Mouse (Mus musculus): ENCODE results near the gene Ccdc155. TPM values are rescaled to one million over a fixed set of nuclear protein-coding genes. Genes with fewer than 3 reads are reported as not detected.

Gene Ccdc155
- polyA plus RNA-seq, 1 experiment from 2014 or later = 1.2 TPM

GRCm38 (mm10) chr7:45234333-45234841 is 29.7 kb upstream of the Ccdc155 start:
- Histone ChIP-seq H3K36me3 (peaks cover 38% of the 10 kb centered on the region), H3K4me2 (peak overlapping the region; percentile 50), H3K4me1 (peaks cover 32% of the 10 kb centered on the region), H3K9ac (peak overlapping the region; percentile 14; the same call in 1 of the 2 replicates), H3K4me3 (peak overlapping the region; percentile 30), H3K27ac (0 out of 2 replicates have a peak overlapping the region, but pooled peaks have one; percentile 44), H3K27me3 (0 out of 2 replicates have a peak, but pooled peaks cover 6% of the 10 kb centered on the region), H3K9me3 (no peaks in the 10 kb centered on the region)
- ATAC-seq (ENCODE audit: insufficient number of reproducible peaks, low FRiP score, low TSS enrichment, low read depth) = no peak
- WGBS = 10% methylated on average over 29 of the region's 29 CpGs

- peak overlapping the region; percentile 14; the same call in 1 of the 2 replicates for H3K9ac ChIP-seq
- no peak for ATAC-seq (ENCODE audit: insufficient number of reproducible peaks, low FRiP score, low TSS enrichment, low read depth)
- 0 out of 2 replicates have a peak overlapping the region, but pooled peaks have one; percentile 30 for H3K4me3 ChIP-seq
- H3K27ac ChIP-seq = peak overlapping the region; percentile 44; the same call in 1 of the 2 replicates
- H3K4me2 ChIP-seq = peak overlapping the region; percentile 50
- H3K27me3 ChIP-seq = 0 out of 2 replicates have a peak, but pooled peaks cover under 1% of the 10 kb centered on the region
- H3K4me1 ChIP-seq = peaks cover 32% of the 10 kb centered on the region
- peaks cover 44% of the 10 kb centered on the region for H3K36me3 ChIP-seq
- WGBS = 30% methylated on average over 20 of the region's 20 CpGs
- H3K9me3 ChIP-seq = no peaks in the 10 kb centered on the region
Observed at GRCm38 (mm10) chr7:45233580-45234332, 29.1 kb upstream of the Ccdc155 start.

- 61% methylated on average over 13 of the region's 13 CpGs for WGBS
- ATAC-seq (ENCODE audit: insufficient number of reproducible peaks, low FRiP score, low TSS enrichment, low read depth) = no peak
- no peak overlapping the region for H3K4me2 ChIP-seq
- no peaks in the 10 kb centered on the region for H3K9me3 ChIP-seq
- H3K27ac ChIP-seq = no peak overlapping the region
- H3K4me3 ChIP-seq = no peak overlapping the region
- H3K9ac ChIP-seq = no peak overlapping the region
- H3K4me1 ChIP-seq = peaks cover 32% of the 10 kb centered on the region
- H3K27me3 ChIP-seq = no peaks in the 10 kb centered on the region
- peaks cover 53% of the 10 kb centered on the region for H3K36me3 ChIP-seq
Observed at GRCm38 (mm10) chr7:45232716-45233465, 28.2 kb upstream of the Ccdc155 start.

DNA sequence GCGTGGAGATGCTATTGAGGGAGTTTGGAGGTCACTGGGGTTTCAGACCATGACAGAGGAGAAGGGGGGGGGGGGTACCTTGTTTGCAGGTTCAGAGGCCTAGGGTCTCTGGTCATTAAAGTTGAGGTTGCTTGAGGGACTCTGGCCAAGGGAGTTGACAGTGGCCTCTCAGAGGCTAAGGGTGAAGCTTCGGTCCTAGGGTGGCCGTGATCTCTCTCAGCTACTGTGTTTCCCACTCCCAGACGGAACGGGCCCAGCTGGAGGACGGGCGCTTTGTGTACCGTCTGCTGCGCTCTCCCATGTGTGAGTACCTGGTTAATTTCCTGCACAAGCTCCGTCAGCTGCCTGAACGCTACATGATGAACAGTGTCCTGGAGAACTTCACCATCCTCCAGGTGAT is 27.2 kb upstream of the Ccdc155 start:
- Histone ChIP-seq H3K4me3 (no peak overlapping the region), H3K4me2 (no peak overlapping the region), H3K36me3 (peaks cover 60% of the 10 kb centered on the region), H3K27ac (no peak overlapping the region), H3K4me1 (peaks cover 32% of the 10 kb centered on the region), H3K9ac (no peak overlapping the region), H3K27me3 (no peaks in the 10 kb centered on the region), H3K9me3 (no peaks in the 10 kb centered on the region)
- 83% methylated on average over 11 of the region's 11 CpGs for WGBS
- ATAC-seq (ENCODE audit: insufficient number of reproducible peaks, low FRiP score, low TSS enrichment, low read depth) = no peak

DNA sequence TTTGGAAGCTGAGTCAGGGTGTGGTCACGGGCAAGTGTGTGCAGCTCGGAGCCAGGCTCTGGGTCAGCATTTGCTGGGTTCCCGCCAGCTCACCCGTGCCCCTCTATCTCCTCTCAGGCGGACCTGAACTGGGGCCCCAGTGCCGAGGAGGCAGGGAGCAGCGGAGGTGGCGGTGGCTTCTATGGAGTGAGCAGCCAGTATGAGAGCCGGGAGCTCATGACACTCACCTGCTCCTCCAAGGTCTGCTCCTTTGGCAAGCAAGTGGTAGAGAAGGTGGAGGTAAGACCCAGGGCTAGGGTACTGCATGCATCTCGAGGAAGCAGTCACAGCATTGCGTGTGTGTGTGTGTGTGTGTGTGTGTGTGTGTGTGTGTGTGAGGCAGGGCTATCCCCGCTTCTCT is 26.5 kb upstream of the Ccdc155 start:
- WGBS = 91% methylated on average over 12 of the region's 12 CpGs
- Histone ChIP-seq H3K4me2 (no peak overlapping the region), H3K4me1 (peaks cover 32% of the 10 kb centered on the region), H3K27ac (no peak overlapping the region), H3K27me3 (no peaks in the 10 kb centered on the region), H3K9ac (no peak overlapping the region), H3K9me3 (no peaks in the 10 kb centered on the region), H3K4me3 (no peak overlapping the region), H3K36me3 (peaks cover 67% of the 10 kb centered on the region)
- ATAC-seq (ENCODE audit: insufficient number of reproducible peaks, low FRiP score, low TSS enrichment, low read depth) = no peak

DNA sequence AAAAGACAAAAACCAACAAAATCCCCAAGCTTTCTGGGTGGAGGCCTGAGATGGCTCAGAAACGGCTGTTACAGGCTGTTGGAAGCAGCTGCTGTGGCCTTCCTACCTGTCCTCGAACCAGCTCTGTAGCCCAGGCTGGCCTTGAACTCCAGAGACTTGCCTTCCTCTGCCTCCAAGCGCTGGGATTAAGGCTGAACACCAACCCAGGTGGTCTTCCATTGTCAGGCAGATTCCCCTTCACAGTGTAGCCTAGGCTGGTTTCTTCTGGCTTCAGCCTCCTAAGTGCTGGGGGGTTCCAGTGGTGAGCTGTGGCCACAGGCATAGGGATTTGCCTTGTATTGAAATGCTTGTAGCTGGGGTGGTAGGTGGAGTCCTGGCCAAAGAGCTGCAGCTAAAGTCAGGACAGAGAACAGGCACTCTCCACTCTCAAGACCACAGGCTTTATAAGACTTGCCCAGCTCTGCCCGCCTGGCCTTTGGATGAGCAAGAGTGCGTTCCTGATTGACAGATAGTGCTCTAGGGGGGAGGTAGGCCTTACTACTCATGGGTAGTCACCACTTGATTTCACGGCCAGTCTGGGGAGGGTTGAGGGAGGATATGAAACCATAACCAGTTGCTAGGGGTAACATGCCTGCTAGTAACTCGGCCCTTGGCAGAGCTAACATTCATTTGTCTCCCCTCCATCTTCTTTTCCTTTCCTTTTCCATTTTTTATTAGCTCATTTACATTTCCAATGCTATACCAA is 24.9 kb upstream of the Ccdc155 start:
- Histone ChIP-seq H3K27me3 (no peaks in the 10 kb centered on the region), H3K27ac (no peak overlapping the region), H3K36me3 (peaks cover 83% of the 10 kb centered on the region), H3K9me3 (no peaks in the 10 kb centered on the region), H3K4me2 (no peak overlapping the region), H3K9ac (no peak overlapping the region), H3K4me3 (no peak overlapping the region), H3K4me1 (peaks cover 17% of the 10 kb centered on the region)
- 89% methylated on average over 7 of the region's 7 CpGs for WGBS
- ATAC-seq (ENCODE audit: insufficient number of reproducible peaks, low FRiP score, low TSS enrichment, low read depth) = no peak

GRCm38 (mm10) chr7:45229046-45229445 is 24.4 kb upstream of the Ccdc155 start:
- Histone ChIP-seq H3K4me3 (no peak overlapping the region), H3K4me1 (peaks cover 11% of the 10 kb centered on the region), H3K36me3 (peaks cover 85% of the 10 kb centered on the region), H3K4me2 (no peak overlapping the region), H3K27ac (no peak overlapping the region), H3K9me3 (no peaks in the 10 kb centered on the region), H3K9ac (no peak overlapping the region), H3K27me3 (no peaks in the 10 kb centered on the region)
- 94% methylated on average over 8 of the region's 8 CpGs for WGBS
- no peak for ATAC-seq (ENCODE audit: insufficient number of reproducible peaks, low FRiP score, low TSS enrichment, low read depth)

DNA sequence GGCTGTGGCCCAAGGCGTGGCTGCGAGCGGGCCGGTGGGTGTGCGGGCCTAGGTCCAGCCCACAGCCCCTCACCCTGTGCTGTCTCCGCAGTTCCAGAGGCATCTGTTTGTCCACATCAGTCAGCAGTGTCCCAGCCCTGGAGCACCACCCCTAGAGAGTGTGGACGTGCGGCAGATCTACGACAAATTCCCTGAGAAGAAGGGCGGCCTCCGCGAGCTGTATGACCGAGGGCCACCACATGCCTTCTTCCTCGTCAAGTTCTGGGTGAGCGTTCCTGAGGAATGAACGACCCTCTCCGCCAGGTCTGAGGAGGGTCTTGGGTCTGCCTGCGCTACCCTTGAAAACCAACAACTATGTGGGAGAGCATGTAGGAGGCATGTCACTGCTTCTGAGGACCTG is 23.9 kb upstream of the Ccdc155 start:
- Histone ChIP-seq H3K9me3 (no peaks in the 10 kb centered on the region), H3K4me3 (no peak overlapping the region), H3K4me2 (no peak overlapping the region), H3K27me3 (no peaks in the 10 kb centered on the region), H3K4me1 (peaks cover 6% of the 10 kb centered on the region), H3K27ac (no peak overlapping the region), H3K9ac (no peak overlapping the region), H3K36me3 (peaks cover 86% of the 10 kb centered on the region)
- no peak for ATAC-seq (ENCODE audit: insufficient number of reproducible peaks, low FRiP score, low TSS enrichment, low read depth)
- WGBS = 94% methylated on average over 18 of the region's 18 CpGs

DNA sequence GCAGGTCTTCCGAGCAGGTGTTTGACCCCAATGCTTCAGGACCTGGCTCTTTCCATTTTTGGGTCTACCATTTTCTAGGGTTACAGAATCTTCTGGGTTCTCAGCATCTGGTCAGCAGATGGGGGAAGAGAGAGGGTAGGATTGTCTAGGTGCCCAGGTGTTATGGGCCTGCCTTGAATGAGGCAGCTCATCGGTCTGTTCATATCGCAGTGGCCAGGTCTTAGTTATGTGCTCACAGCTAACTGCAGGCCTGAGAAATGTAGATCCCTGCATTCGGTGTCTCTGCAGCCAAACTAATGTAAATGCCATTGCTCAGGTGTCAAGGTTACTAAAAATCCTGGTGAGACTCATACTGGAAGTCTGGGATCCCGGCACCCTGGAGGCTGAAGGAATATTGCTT is 21.7 kb upstream of the Ccdc155 start:
- no peaks in the 10 kb centered on the region; the same call in 1 of the 2 replicates for H3K4me1 ChIP-seq
- no peaks in the 10 kb centered on the region for H3K9me3 ChIP-seq
- H3K27me3 ChIP-seq = no peaks in the 10 kb centered on the region
- peaks cover 88% of the 10 kb centered on the region for H3K36me3 ChIP-seq
- ATAC-seq (ENCODE audit: insufficient number of reproducible peaks, low FRiP score, low TSS enrichment, low read depth) = no peak
- no peak overlapping the region for H3K4me3 ChIP-seq
- no peak overlapping the region for H3K27ac ChIP-seq
- WGBS = 88% methylated on average over 5 of the region's 5 CpGs
- H3K4me2 ChIP-seq = no peak overlapping the region
- H3K9ac ChIP-seq = no peak overlapping the region

GRCm38 (mm10) chr7:45224826-45225225 is 20.1 kb upstream of the Ccdc155 start:
- Histone ChIP-seq H3K4me2 (no peak overlapping the region), H3K9ac (no peak overlapping the region), H3K36me3 (peaks cover 96% of the 10 kb centered on the region), H3K4me1 (no peaks in the 10 kb centered on the region), H3K4me3 (no peak overlapping the region), H3K9me3 (no peaks in the 10 kb centered on the region), H3K27ac (no peak overlapping the region), H3K27me3 (no peaks in the 10 kb centered on the region)
- ATAC-seq (ENCODE audit: insufficient number of reproducible peaks, low FRiP score, low TSS enrichment, low read depth) = no peak
- WGBS = 87% methylated on average over 7 of the region's 7 CpGs

GRCm38 (mm10) chr7:45221680-45222079 is 17.0 kb upstream of the Ccdc155 start:
- WGBS = 83% methylated on average over 2 of the region's 2 CpGs
- no peak for ATAC-seq (ENCODE audit: insufficient number of reproducible peaks, low FRiP score, low TSS enrichment, low read depth)
- H3K9ac ChIP-seq = no peak overlapping the region

More at GRCm38 (mm10) chr7:45221680-45222079, 17.0 kb upstream of the Ccdc155 start:
- H3K9me3 ChIP-seq = no peaks in the 10 kb centered on the region
- peaks cover 88% of the 10 kb centered on the region for H3K36me3 ChIP-seq
- no peak overlapping the region for H3K27ac ChIP-seq
- H3K27me3 ChIP-seq = no peaks in the 10 kb centered on the region
- H3K4me1 ChIP-seq = peaks cover 21% of the 10 kb centered on the region
- no peak overlapping the region for H3K4me2 ChIP-seq
- no peak overlapping the region for H3K4me3 ChIP-seq

Data from limb, embryonic 15.5 days (tissue).